Comparison of ENCODE assay signal across 8 mouse cellular contexts in the genomic region with DNA sequence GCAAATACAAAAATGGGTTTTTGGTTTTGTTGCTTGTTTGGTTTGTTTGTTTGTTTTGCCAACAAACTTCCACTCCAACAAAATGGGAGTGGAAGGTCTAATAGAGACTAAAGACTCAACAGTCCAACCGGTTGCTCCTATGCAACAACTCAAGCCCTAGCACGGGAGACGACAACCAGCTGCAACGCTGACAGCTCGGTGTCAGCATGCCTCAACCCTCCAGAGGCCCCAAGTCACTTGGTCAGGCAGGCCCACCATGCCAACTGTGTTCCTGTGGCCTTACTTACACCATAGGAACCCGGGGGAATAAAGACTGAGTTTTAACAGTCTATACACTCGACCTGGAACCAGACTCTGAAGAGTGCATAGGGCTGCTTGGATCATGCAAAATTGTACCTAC. TPM values are rescaled to one million over a fixed set of nuclear protein-coding genes. Genes with fewer than 3 reads are reported as not detected.
DNase-seq lines count a peak whose midpoint lies in the region; ATAC-seq and TF ChIP-seq lines count a peak whose summit lies in the region.

No protein-coding gene starts in this region.

- H3K27ac ChIP-seq in gastrocnemius, adult 2 months: peak overlapping the region; percentile 91
- H3K27ac ChIP-seq in CH12.LX (ENCODE audit: insufficient read depth, low read depth): no peak overlapping the region
- H3K27ac ChIP-seq in limb, embryonic 13.5 days: no peak overlapping the region
- H3K27ac ChIP-seq in neural tube, embryonic 14.5 days (ENCODE audit: low read depth, low read length): no peak overlapping the region

- 2% methylated on average over 7 of the region's 7 CpGs for WGBS in limb, embryonic 13.5 days
- WGBS in neural tube, embryonic 14.5 days: 5% methylated on average over 7 of the region's 7 CpGs

- peaks cover 4 to 31% of the 10 kb centered on the region in 2 experiments; a peak in 3 of 4 replicates for H3K4me1 ChIP-seq in CH12.LX (ENCODE audit: control insufficient read depth in 1 of 2, insufficient read depth in 2 of 2)
- peaks cover 22% of the 10 kb centered on the region for H3K4me1 ChIP-seq in limb, embryonic 13.5 days
- peaks cover 11% of the 10 kb centered on the region; the same call in 1 of the 2 replicates for H3K4me1 ChIP-seq in neural tube, embryonic 14.5 days (ENCODE audit: control insufficient read depth, insufficient read depth, low read length)

- 0 out of 2 replicates have a peak, but pooled peaks have one; percentile 17 for ATAC-seq in erythroblast, adult 5-6 weeks (replicated peaks; ENCODE audit: low FRiP score, poor library complexity, severe bottlenecking)
- ATAC-seq in limb, embryonic 13.5 days (ENCODE audit: low FRiP score, low read depth): no peak
- peak; percentile 26 for ATAC-seq in neural tube, embryonic 14.5 days (ENCODE audit: low read depth)

- H3K4me2 ChIP-seq in CH12.LX (ENCODE audit: insufficient read depth, low read depth, poor library complexity, severe bottlenecking): peak overlapping the region; percentile 82
- H3K4me2 ChIP-seq in limb, embryonic 13.5 days (replicated peaks): peak overlapping the region; percentile 94
- H3K4me2 ChIP-seq in neural tube, embryonic 14.5 days (ENCODE audit: low read depth, low read length): peak overlapping the region; percentile 64

- peak overlapping the region; percentile 80 for H3K4me3 ChIP-seq in gastrocnemius, adult 2 months
- H3K4me3 ChIP-seq in CH12.LX (replicated peaks in 1 of 3; ENCODE audit: low read depth in 2 of 3, low read length in 2 of 3, poor library complexity in 1 of 3): peak overlapping the region; percentile 83 to 99 (median 93)
- H3K4me3 ChIP-seq in limb, embryonic 13.5 days: peak overlapping the region; percentile 96
- H3K4me3 ChIP-seq in neural tube, embryonic 14.5 days (ENCODE audit: low read depth, low read length): peak overlapping the region; percentile 96

- peaks cover 6 to 29% of the 10 kb centered on the region in 2 experiments for H3K36me3 ChIP-seq in CH12.LX (replicated peaks in 1 of 2; ENCODE audit: control insufficient read depth in 1 of 2, insufficient read depth in 1 of 2, low read length in 1 of 2)
- peaks cover 10% of the 10 kb centered on the region; the same call in 1 of the 2 replicates for H3K36me3 ChIP-seq in limb, embryonic 13.5 days
- no peaks in the 10 kb centered on the region for H3K36me3 ChIP-seq in neural tube, embryonic 14.5 days (ENCODE audit: control insufficient read depth, insufficient read depth, low read length)

- no peak for TF ChIP-seq RAD21 in CH12.LX (IDR thresholded peaks at IDR 0.05; ENCODE audit: low read depth, low read length)

- no peak for TF ChIP-seq CTCF in gastrocnemius, adult 2 months (IDR thresholded peaks at IDR 0.05)
- TF ChIP-seq CTCF in CH12.LX (conservative IDR thresholded peaks at IDR 0.05 in 1 of 2, IDR thresholded peaks at IDR 0.05 in 1 of 2; ENCODE audit: low read depth in 2 of 2, low read length in 2 of 2): no peak

- dilution Hi-C loops in CH12.LX (cut with MboI; ENCODE audit: extremely low pct_ligation_motif_present, extremely low pct_unique_long_range_greater_than_20kb, low sequenced_read_pairs): no loop called here

- no peaks in the 10 kb centered on the region for H3K9me3 ChIP-seq in CH12.LX (replicated peaks; ENCODE audit: low read length)
- no peaks in the 10 kb centered on the region for H3K9me3 ChIP-seq in limb, embryonic 13.5 days
- H3K9me3 ChIP-seq in neural tube, embryonic 14.5 days (ENCODE audit: control insufficient read depth, low read length): no peaks in the 10 kb centered on the region

- H3K9ac ChIP-seq in CH12.LX (ENCODE audit: insufficient read depth, low read depth): peak overlapping the region; percentile 84
- peak overlapping the region; percentile 96 for H3K9ac ChIP-seq in limb, embryonic 13.5 days
- H3K9ac ChIP-seq in neural tube, embryonic 14.5 days (replicated peaks; ENCODE audit: low read depth, low read length): peak overlapping the region; percentile 90

- TF ChIP-seq POLR2A in CH12.LX (IDR thresholded peaks at IDR 0.05; ENCODE audit: low read depth, low read length): no peak

- H3K27me3 ChIP-seq in CH12.LX (replicated peaks): no peaks in the 10 kb centered on the region
- no peaks in the 10 kb centered on the region for H3K27me3 ChIP-seq in limb, embryonic 13.5 days
- H3K27me3 ChIP-seq in neural tube, embryonic 14.5 days (ENCODE audit: control insufficient read depth, insufficient read depth, low read length): no peaks in the 10 kb centered on the region

- no peak for DNase-seq in gastrocnemius, adult 2 months
- no peak for DNase-seq in gastrocnemius, postnatal 25 days
- no peak for DNase-seq in CH12.LX (ENCODE audit: extremely low read depth)
- no peak for DNase-seq in urinary bladder, postnatal 10 days (ENCODE audit: low spot score)
- DNase-seq in thymus, postnatal 14 days: no peak

- intact Hi-C loops in gastrocnemius, adult 2 months (cut with DNase I): no loop called here

- no peak for TF ChIP-seq EP300 in CH12.LX (IDR thresholded peaks at IDR 0.05; ENCODE audit: low read length)

- peaks cover 10% of the 10 kb centered on the region; the same call in 1 of the 2 replicates for H3K79me2 ChIP-seq in CH12.LX (replicated peaks; ENCODE audit: control insufficient read depth, extremely low read depth, insufficient read depth, poor library complexity, severe bottlenecking)

- in situ Hi-C loops in CH12.LX (cut with MboI; ENCODE audit: low pct_ligation_motif_present, low pct_unique_long_range_greater_than_20kb, low sequenced_read_pairs): no loop called here

TF ChIP-seq in CH12.LX, 34 proteins besides CTCF, POLR2A, EP300 and RAD21:
- TF ChIP-seq JUND (conservative IDR thresholded peaks at IDR 0.05; ENCODE audit: low read depth, low read length) (no peak), SIN3A (IDR thresholded peaks at IDR 0.05; ENCODE audit: low read length) (no peak), POLR2AphosphoS2 (IDR thresholded peaks at IDR 0.05; ENCODE audit: low read depth, low read length) (no peak), MYC (IDR thresholded peaks at IDR 0.05; ENCODE audit: low read depth, low read length) (no peak), CHD1 (IDR thresholded peaks at IDR 0.05; ENCODE audit: low read depth, low read length) (no peak), E2F4 (IDR thresholded peaks at IDR 0.05; ENCODE audit: insufficient replicate concordance, low read depth, low read length) (no peak), UBTF (IDR thresholded peaks at IDR 0.05; ENCODE audit: low read depth, low read length) (no peak), RCOR1 (conservative IDR thresholded peaks at IDR 0.05; ENCODE audit: low read depth, low read length) (no peak), IRF4 (IDR thresholded peaks at IDR 0.05; ENCODE audit: low read depth, low read length) (no peak)

RNA-seq across cellular contexts. Expression of gene Kctd3, which starts 0.8 kb away (rescaled TPM):
- 10 to 100 TPM; 12.3 to 19.9 TPM for total RNA-seq in gastrocnemius, adult 2 months (2021)
- total RNA-seq in gastrocnemius, postnatal 25 days (2021): 10 to 100 TPM; 22.8 to 23.6 TPM
- total RNA-seq in CH12.LX (2012; rRNA removed): 16.5 and 18.0 TPM in 2 replicates
- 8.4 and 8.9 TPM in 2 replicates for total RNA-seq in CH12.LX (2014; rRNA removed)
- 15.4 and 20.5 TPM in 2 replicates for polyA plus RNA-seq in CH12.LX (2012; ENCODE audit: insufficient read length, low read depth)
- 2.3 and 3.8 TPM in 2 replicates for total RNA-seq in erythroblast, adult 5-6 weeks (2015; ENCODE audit: low replicate concordance)
- total RNA-seq in erythroblast, adult 5-6 weeks (2017; ENCODE audit: low replicate concordance): 4.6 and 8.1 TPM in 2 replicates
- 33.4 and 34.6 TPM in 2 replicates for polyA plus RNA-seq in limb, embryonic 13.5 days (2015; fragmentation: Nextera tagmentation; extraction: Ambion mirVana)
- 52.2 and 52.7 TPM in 2 replicates for polyA plus RNA-seq in neural tube, embryonic 14.5 days (2014; fragmentation: Nextera tagmentation; extraction: Ambion mirVana)
